Mouse (Mus musculus) cerebral cortex, adult 2 months (tissue): ENCODE results near the gene Cdc6.

Source experiments
- whole genome bisulfite sequencing: fragments of 180-500 bp; shearing (Covaris S2); methylation state at CpG from one replicate; pipeline ENCODE4 v1.1.7; 2018; 5-methylcytosine and 5-hydroxymethylcytosine counted together

Gene Cdc6

GRCm38 (mm10) chr11:98931513-98932292, 24.1 kb downstream of the Cdc6 start:
- 55% methylated on average over 7 of the region's 7 CpGs for WGBS

DNA sequence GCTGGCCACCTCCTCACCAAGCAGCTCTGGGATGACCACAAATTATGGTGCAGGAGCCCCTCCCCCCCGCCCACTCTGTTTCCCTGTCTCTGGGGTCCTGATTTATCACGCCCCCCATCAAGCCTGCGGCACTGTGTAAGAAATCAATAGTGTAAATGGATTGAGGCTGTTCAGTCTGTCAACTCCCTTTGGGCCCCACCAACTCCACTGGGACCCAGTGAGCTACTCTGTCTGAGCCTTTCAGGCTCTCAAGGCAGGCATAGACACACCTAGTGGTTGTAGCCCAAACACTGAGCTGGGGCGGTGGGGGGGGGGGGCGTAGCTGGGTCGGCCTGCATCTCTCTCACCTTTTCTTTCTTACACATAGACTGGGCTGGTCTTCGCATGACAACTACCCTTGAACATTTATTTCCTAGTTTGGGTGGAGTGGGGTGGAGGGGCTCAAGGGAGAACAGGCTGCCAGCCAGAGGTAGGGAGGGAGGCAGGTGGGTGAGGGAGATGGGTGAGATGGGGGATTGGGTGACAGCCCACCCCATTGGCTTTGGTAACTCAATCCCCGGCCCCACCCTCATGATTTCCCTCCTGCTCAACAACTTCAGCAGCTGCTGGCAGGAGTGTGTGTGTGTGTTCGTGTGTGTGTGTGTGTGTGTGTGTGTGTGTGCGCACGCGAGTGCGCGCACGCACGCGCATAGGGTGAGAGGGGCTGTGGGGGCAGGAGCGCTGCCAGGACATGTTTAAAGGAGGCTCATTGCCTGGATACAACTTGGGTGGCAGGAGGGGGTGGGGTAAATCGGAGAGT, 24.9 kb downstream of the Cdc6 start:
- 38% methylated on average over 19 of the region's 19 CpGs for WGBS

GRCm38 (mm10) chr11:98933151-98933550, 25.6 kb downstream of the Cdc6 start:
- WGBS: 16% methylated on average over 9 of the region's 9 CpGs

GRCm38 (mm10) chr11:98933847-98934246, 26.2 kb downstream of the Cdc6 start:
- WGBS: 82% methylated on average over 2 of the region's 2 CpGs

DNA sequence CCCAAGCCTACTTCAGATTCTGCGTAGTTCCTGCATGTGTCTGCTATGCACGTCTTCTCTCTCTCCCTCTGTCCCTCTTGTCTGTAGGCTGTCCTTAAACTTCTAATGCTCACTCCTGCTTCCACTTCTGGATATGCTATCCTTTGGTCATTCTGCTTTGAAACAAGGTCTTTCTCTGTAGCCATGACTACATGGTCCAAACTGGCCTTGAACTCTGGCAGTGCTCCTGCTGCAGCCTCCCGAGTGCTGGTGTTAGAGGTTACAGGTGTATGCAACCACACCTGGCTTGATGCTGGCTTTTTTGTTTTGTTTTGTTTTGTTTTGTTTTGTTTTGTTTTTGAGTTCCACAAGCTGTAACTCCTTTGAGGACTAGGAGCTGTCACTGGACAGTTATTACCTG, 26.8 kb downstream of the Cdc6 start:
- WGBS: 85% methylated on average over 3 of the region's 3 CpGs

DNA sequence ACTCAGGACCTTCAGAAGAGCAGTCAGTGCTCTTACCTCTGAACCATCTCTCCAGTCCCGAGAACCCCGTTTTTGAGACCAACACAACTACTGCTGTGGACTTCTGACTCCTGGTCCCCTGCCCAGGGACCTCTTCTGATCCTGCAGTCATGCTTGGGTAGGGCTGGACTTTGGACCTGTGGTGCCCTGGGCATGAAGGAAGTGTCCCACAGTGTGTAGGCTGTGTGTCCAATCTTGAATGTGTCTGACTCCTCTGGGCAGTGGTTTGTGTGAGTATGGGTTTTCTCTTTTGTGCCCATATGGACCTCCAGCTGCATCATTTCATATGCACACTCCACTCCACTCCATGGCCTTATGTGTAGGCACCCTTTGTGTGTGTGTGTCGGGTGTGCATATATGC, 27.5 kb downstream of the Cdc6 start:
- 94% methylated on average over 3 of the region's 3 CpGs for WGBS

DNA sequence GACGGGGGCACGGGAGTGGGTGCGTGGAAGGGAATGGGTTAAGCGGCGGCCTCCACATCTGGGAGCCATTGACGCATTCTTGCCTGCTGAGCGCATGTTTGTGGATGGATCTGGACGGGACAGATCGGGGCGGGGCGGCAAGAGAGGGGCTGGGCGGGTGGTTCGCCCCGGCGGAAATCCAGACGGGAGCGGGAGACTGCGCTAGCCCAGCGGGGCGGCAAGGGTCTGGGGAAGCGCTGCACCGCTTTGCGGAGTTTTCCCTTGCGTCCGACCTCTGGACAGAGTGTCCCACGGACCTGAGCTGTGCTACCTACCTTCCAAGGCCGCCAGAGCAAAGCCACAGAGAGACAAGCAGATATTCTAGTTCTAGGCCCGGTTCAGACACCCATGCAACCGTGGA, 28.6 kb downstream of the Cdc6 start:
- 55% methylated on average over 29 of the region's 29 CpGs for WGBS

DNA sequence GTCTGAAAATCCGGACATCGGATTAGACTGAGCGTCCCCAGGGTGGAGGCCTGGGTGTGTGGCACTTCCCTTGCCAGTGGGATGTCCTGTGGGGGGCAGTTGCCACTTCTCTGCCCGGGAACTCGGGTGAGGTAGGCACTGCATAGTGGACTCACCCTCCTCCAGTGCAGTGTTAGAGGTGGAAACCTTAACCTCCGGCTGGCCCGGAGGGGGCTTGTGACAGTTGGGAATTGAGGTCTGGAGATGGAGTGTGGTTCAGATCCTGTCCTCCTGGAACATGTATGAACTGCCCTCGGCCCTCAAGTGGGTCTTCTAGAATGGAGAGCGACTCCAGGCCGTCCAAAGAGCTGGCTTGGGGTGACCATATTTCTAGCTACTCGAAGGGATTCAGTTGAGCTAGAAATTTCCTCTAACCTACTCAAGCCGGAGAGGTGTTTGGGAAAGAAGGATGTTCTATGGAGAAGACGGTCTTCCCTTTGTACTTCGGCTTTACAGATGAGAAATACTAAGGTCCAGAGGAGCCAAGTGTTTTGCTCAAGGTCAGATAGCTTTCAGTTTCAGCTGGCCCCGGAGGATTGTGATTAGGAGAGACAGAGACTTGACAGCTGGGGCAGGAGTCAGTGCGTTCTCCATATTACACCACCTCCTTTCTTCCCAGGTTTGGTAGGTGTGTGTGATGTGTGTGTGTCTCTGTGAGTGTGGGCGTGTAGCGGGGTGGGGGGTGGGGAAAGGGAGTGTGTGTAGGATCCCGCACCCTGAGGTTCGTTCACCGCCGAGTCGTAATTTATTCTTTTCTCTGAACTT, 29.2 kb downstream of the Cdc6 start:
- whole genome bisulfite sequencing: 21% methylated on average over 23 of the region's 23 CpGs

DNA sequence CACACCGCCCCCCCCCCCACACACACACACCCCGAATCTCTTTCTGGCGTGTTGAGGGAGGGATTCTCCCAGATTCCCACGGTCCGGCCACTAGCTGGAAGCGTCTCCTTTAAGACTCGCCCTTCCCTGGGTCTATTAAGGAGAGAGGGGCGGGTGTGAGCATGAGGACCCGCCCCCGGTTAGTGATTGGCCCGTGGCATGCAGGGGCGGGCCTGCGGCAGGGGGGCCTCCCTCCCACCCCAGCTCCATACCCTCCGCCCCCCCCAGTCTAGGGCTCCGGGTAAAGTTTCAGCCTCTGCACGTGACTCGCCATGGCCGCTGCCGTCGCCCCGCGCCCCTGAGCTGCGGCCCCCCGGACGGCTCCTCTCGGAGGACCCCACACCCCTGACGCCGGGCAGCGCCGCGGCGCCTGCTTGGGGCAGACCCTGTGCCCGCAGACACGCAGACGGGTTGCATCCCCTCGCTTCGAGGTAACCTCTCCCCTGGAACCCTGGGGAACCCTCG, 29.9 kb downstream of the Cdc6 start:
- WGBS: 1% methylated on average over 38 of the region's 38 CpGs

GRCm38 (mm10) chr11:98937914-98938694, 30.5 kb downstream of the Cdc6 start:
- WGBS: under 1% methylated on average over 39 of the region's 39 CpGs

- 59% methylated on average over 7 of the region's 7 CpGs for WGBS
These were observed 31.1 kb downstream of the Cdc6 start for GRCm38 (mm10) chr11:98938701-98939083.

- WGBS: 53% methylated on average over 15 of the region's 15 CpGs
These were observed 31.7 kb downstream of the Cdc6 start for GRCm38 (mm10) chr11:98939084-98939952.

GRCm38 (mm10) chr11:98939953-98940641, 32.5 kb downstream of the Cdc6 start:
- 44% methylated on average over 11 of the region's 11 CpGs for WGBS

DNA sequence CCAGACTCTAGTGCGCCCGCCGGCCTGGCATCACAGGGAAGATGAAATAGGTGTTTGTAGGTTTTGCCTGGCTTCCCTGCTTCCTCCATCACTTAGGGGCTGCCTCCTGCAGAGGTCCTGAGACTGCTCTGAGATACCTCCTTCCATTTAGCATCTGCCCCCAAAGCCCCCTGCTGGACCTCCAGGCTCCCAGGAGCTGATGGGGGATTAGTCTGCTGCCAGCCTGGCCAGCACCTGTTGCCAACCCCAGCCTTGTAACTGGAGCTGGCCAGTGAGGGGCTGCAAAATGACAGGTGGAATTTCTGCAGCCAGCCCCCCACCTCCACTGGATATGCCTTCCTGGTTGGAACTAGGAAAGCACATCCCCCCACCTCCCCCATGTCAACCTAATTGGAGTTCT, 33.2 kb downstream of the Cdc6 start:
- 35% methylated on average over 3 of the region's 3 CpGs for WGBS

DNA sequence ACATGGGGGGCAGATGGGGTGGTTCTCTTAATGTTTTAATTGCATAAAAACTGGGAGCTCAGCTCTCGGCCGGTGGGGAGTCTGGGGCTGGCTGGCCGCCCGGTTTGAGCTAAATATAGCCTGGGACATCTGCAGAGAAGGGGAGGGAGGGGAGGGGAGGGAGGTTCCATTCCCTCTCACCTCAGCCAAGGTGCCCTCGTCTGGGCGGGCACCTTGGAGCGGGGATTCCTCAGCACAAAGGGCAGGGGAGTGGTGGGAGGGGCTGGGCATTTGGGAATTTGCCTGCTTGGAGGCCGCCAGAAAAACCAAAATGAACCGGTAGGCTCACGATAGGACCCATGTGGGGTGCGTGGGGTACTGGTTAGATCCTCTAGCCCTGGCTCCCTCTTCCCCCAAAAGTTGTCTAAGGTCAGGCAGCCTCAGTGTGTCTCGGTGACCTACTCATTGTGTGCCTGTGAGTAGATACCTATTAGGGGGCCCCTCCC, 33.8 kb downstream of the Cdc6 start:
- WGBS: 3% methylated on average over 12 of the region's 12 CpGs

DNA sequence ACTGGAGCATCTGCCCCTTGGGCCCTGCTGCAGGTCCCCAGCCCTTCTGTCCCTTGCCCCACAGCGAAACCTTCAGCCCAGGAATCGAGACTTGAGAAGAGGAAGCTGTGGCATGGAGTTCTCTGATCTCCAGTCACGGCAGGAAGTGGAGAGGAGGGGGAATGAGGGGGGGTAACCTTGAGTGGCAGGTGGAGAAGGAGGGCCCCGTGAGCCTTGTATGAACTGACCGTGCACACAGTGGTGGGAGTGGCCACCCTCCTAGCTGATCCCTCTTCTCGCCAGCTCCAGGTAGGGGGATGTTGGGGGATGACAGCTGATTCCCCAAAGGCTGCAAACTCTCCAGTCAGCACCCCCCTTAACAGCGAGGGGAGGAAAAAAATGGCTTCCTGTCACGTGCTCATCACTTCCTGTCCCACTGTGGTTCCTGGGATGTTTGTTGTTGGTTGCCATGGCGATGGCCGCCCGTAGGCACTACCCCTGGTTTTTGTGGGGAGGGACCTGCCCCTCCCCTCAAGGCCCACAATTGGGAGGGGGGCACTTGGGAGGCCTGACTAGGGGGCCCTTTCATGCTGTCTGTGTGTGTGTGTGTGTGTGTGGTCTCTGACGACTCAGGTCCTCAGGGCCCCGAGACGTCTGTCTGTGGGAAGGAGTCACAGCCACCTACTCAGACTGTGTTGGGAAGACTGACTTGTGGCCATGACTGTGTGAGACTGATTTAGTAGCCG, 34.4 kb downstream of the Cdc6 start:
- WGBS: 6% methylated on average over 15 of the region's 15 CpGs

- 17% methylated on average over 3 of the region's 3 CpGs for WGBS
These were observed 34.9 kb downstream of the Cdc6 start for GRCm38 (mm10) chr11:98942555-98942922.

DNA sequence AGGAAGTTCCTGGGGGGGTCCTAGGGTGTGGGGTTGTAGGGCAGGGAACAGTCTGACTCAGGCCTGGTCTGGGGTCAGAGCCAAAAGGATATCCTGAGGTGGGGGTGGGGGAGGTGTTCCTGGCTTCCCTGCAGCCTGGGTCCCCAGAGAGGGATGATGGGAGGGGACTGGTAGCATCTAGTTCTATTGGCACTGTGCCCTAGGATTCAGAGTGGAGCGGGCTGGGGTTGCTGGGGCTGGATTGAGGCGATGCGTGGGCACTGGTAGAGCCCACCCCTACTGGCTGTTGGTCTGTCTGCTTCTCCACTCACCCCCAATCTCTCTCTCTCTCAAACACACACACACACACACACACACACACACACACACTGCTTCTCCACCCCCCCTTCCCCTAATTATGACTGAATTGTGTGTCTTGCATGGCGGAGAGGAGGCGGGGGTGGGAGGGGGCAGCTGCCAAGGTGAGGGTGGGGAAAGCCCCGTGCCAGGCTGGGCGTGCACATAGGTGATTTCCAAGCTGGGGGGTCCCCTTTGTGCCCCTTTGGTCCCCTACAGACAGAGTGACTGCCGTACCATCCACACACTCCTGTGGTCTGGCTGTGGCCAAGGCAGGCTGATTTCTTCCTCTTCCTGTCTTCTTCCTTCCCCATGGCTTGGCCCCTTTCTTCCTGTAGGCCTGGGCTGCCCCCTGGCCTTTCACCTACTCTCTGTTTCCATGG, 35.5 kb downstream of the Cdc6 start:
- 34% methylated on average over 8 of the region's 8 CpGs for WGBS
